Mouse (Mus musculus) ovary, adult 18-20 months (tissue): ENCODE measurements around the gene Txnrd2.
A peak's percentile ranks its signal among the peaks of the same experiment; 100 is the strongest.

ENCODE experiments used
- DNase-seq: peaks from one replicate; pipeline ENCODE4 v3.0.0; 2022; ENCODE audit warnings: low spot score, mixed read lengths

The Txnrd2 gene

DNA sequence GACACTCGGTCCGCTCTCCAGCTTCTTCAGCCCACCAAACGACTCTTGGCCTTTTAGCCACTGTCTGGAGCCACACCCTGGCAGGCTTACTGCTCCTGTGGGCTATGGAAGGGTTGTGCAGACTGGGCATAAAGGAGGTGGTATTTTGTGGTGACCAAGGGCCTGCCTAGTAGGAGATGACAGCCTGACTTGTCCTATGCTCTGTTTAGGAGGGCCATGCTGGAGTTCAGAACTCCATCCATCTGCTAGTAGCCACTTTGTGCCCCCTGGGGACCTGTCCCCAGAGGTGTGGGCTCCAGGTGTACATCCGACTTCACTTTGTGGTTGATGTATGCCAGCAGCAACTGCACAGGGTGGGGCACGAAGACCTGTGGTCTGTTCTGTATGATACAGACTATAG lies 32.6 kb upstream of the Txnrd2 start:
- no peak for DNase-seq

DNA sequence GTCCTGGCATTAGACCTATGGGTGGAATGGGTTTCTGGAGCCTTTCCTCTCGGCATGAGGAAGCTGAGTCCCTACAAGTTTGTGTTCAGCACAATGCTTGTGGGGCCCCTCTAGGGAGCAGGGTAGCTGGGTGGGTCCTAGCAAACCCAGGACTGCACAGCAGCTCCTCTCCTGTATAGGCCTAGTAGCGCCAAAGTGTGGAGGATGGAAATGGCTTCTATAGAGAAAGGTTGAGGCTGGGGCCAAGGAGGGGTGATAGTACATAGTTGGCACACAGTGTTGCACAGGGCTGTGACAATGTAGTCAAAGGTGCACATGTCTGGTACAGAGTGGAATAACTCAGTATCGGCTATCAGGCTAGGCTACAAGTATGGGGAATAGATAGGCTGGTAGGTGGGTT lies 32.1 kb upstream of the Txnrd2 start:
- no peak for DNase-seq

DNA sequence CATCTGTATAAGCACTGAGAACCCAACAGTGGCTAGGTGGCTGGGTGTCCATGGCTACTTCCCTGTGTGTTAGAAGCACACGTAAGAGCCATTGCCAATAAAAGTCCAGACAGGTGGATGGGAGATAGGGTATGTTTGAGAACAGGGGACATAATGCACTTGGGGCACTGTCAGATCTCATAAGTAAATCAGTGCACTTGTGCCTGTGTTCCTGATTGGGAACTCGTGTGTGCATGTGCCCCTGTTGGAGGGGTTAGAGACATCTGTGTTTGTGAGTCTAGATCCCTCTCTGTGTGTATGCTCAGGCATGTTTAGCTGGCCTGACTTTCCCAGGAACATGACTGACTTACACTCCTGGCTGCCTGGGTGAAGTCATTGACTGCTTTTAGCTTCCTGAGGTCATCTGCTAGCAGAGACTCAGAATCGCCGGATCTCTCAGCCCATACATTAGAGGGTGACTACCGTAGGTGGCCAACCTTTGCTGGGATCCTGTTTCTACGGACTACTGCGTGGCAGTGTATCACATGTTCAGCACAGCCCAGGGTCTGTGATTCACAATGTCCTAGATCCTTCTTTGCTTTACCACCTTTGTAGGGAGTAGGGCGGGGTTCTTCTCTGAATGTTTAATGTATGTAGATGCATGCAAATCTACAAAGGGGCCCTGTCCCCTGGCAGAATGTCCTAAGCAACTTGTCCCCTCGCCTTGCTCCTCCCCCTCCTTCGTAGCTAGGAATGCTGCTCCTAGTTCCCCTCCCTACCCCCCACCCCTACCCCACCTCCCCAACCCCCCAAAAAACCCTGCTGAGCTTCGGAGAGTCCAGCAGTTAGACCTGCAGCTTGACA lies 31.2 kb upstream of the Txnrd2 start:
- no peak for DNase-seq

DNA sequence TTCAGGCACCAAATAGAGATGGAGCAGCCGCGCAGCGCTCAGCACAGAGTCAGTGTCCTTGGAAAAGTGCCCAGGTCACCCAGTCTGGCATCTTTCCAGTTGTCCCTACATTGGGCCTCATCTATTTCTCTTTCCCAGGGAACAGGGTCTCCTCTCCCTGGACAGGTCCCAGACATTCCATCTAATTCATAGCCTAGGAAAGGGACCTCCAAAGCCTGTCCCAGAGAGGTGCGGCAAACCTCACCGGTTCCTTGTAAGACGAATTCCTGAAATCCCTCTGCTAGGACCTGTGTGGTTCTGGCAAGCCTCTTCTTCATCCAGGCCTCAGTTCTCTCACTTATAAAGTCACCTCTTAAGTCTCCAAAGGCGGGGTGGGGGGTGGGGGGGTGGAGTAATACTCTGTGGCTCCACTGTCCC lies 30.6 kb upstream of the Txnrd2 start:
- DNase-seq: no peak

DNA sequence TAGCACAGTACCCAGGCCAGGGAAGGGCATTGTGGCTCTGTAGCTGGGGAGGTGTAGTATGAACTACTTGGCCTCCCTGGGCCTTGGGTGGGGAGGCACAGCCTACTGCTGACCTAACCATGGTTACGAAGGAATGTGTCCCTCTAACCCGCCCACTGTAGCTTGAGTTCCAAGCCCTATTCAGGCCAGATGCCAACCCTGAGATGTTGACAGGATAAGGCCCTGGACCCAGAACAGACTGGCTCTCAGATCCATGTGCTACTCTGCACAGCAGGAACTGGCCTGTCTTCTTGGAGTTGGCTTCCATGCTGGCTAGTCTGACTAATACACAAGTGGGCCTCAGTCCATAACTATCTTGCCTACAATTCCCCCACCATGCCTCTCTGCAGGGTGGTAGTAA lies 30.0 kb upstream of the Txnrd2 start:
- peak; percentile 39 for DNase-seq

GRCm38 (mm10) chr16:18396791-18397621 lies 29.2 kb upstream of the Txnrd2 start:
- DNase-seq: no peak

DNA sequence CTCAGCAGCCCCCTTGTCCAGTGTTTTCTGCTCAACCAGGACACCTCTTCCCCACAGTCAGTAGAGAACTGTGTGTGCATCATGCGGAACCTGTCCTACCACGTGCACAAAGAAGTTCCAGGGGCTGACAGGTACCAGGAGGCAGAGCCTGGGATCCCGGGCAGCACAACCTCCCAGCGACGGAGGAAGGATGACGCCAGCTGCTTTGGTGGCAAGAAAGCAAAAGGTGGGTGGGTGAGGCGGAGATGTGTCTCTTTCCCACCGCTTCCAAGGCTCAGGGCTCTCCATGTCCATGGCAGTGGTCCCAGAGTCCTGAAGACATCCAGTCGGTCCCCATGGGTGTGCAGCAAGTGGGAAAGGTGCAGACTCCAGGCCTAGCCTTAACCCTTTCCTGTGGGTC lies 26.2 kb upstream of the Txnrd2 start:
- no peak for DNase-seq

GRCm38 (mm10) chr16:18400472-18401216 lies 25.5 kb upstream of the Txnrd2 start:
- DNase-seq: no peak

- DNase-seq: no peak
These were observed 22.9 kb upstream of the Txnrd2 start for GRCm38 (mm10) chr16:18403285-18403684.

DNA sequence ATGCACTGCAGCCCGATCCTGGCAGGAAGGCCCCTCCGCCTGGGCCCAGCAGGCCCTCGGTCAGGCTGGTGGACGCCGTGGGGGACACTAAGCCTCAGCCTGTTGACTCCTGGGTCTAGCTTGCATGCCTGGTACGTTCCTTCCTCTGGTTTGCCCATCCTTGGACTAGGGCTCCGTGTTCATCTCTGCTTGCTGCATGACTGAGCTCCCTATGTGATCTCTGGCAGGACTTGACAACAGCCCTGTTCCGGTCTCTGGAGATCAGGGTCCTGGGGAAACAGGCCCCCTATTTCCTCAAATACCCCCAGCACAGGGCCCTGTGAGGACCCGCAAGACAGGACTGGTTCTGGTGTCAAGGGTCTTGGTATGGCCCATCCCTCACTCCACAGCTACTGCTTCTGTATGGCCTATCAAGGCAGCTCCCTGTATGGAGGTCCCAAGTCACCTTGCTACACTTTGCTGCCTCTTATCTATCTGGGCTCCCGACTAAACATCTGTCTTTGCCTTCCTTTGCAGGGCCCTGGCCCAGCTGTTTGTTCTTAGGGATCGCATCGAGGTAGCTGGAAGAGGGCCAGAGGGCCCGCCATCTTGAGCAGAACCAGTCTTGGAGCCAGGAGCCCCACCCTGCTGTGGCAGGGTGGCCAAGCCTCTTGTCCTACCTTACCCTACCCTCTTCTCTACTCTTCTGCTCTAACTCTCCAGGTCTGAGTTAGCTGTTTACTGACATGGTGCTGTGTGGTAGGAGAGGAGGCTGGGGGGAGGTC lies 20.9 kb upstream of the Txnrd2 start:
- DNase-seq: no peak

GRCm38 (mm10) chr16:18405876-18406275 lies 20.3 kb upstream of the Txnrd2 start:
- DNase-seq: no peak

GRCm38 (mm10) chr16:18406293-18406692 lies 19.9 kb upstream of the Txnrd2 start:
- no peak for DNase-seq

DNA sequence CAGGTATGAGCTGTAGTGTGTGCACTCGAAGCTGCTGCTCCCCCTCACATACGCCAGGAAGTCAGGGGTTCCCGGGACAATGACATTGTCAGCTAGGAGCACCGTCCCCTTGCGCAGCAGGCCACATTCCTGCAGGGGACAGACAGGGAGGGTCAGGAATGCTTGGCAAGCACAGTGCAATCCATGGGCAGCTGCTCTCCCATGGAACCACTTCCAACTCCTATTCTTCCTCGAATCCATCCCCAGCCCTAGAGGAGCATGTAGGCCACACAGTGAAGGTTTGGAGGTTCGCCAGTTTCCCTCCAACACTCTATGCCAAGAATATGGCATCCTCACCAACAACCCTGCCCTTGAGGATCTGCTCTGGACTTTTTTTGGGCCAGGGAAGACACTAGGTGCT lies 18.3 kb upstream of the Txnrd2 start:
- DNase-seq: no peak

- DNase-seq: no peak
These were observed 16.4 kb upstream of the Txnrd2 start for GRCm38 (mm10) chr16:18409776-18410175.

GRCm38 (mm10) chr16:18410418-18410817 lies 15.8 kb upstream of the Txnrd2 start:
- no peak for DNase-seq

DNA sequence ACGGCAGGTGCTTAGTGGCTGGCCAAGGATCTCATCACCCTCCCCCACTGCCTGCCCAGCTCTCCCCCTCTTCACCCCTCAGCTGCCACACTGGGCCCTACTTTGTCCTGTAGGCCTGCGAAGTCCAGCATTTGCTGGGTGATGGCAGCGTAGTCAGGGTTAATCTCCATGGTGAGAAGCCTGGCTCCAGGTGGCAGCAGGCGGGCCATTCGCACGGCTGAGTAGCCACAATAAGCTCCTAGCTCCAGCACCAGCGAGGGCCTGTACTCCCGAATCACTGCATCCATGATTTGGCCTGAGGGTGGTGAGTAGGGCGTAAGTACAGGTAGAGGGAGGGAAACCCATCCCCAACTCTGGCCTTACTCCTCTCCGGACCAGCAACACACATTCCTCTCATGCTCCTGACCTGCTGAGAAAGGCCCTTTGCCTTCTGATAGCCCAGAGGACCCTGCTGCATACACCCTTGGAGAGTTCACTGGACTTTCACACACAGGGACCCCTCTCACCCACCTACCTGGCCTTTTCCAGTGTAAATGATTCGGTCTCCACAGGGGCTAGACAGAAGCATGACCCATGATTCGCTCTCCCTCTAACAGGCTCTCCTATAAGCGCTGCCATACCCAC lies 15.0 kb upstream of the Txnrd2 start:
- DNase-seq: no peak

DNA sequence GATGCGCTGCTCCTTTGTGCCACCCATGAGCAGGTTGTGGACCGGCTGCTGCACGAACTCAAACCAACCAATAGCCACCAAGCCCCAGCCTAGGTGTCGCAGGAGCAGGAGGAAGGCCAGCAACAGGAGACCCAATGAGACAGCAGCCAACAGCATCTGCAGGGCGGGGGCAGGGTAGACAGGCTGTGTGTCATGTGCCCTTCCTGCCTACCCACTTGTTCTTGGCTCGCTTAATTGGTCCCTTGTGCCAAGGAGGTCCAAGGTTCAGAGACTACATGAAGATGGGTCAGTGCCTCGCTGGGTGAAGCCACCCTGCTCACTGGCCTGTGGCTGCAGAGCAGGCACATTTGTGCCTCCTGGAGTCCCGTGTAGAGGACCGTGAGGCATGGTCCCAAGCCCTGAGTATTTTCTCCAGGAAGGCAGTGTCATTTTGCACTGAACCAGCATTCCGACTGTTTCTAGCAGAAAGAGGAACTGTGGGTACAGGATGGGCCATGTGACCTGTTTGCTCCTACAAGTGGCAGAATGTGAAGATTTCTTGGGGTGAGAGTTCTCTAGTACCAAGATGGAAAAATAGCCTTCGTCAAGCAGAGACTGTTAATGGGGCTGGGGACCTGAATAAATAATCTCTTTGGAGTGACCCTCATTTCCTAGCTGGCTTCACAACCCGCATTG lies 14.2 kb upstream of the Txnrd2 start:
- no peak for DNase-seq

GRCm38 (mm10) chr16:18413032-18413816 lies 13.0 kb upstream of the Txnrd2 start:
- no peak for DNase-seq

- no peak for DNase-seq
These were observed 10.0 kb upstream of the Txnrd2 start for GRCm38 (mm10) chr16:18416094-18416761.
